Mouse (Mus musculus): ENCODE results near the gene Pofut2. TPM values are rescaled to one million over a fixed set of nuclear protein-coding genes. Genes with fewer than 3 reads are reported as not detected.

Gene Pofut2
- polyA plus RNA-seq, 1 experiment from 2014 or later = 47.3 TPM

DNA sequence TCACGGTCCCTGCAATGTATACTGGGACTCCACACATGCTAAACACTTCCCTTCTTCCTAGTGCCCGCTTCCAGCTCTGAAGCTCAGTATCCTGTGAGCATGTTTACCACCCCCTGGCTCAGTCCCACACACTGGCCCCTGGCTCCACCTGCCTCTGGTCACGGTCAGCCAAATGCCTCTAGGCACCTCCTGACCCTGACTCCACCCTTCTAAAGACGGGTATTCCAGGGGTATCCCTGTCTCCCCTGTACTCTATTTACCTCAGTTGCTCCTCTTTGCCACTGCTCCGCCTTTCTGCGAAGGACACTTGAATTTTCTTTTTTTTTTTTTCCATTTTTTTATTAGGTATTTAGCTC, 31.7 kb upstream of the Pofut2 start:
- Histone ChIP-seq H3K27me3 (replicated peaks; ENCODE audit: control insufficient read depth, insufficient read depth, low read length) (no peaks in the 10 kb centered on the region), H3K36me3 (ENCODE audit: control insufficient read depth, insufficient read depth) (no peaks in the 10 kb centered on the region), H3K27ac (ENCODE audit: low read length) (no peak overlapping the region), H3K9ac (replicated peaks; ENCODE audit: low read depth, low read length) (no peak overlapping the region), H3K4me2 (ENCODE audit: low read length) (no peak overlapping the region), H3K4me3 (replicated peaks; ENCODE audit: low read length) (no peak overlapping the region), H3K4me1 (replicated peaks; ENCODE audit: control insufficient read depth, insufficient read depth, low read length) (no peaks in the 10 kb centered on the region), H3K9me3 (ENCODE audit: control insufficient read depth, low read length) (no peaks in the 10 kb centered on the region)
- WGBS = 89% methylated on average over 6 of the region's 6 CpGs
- ATAC-seq = no peak

DNA sequence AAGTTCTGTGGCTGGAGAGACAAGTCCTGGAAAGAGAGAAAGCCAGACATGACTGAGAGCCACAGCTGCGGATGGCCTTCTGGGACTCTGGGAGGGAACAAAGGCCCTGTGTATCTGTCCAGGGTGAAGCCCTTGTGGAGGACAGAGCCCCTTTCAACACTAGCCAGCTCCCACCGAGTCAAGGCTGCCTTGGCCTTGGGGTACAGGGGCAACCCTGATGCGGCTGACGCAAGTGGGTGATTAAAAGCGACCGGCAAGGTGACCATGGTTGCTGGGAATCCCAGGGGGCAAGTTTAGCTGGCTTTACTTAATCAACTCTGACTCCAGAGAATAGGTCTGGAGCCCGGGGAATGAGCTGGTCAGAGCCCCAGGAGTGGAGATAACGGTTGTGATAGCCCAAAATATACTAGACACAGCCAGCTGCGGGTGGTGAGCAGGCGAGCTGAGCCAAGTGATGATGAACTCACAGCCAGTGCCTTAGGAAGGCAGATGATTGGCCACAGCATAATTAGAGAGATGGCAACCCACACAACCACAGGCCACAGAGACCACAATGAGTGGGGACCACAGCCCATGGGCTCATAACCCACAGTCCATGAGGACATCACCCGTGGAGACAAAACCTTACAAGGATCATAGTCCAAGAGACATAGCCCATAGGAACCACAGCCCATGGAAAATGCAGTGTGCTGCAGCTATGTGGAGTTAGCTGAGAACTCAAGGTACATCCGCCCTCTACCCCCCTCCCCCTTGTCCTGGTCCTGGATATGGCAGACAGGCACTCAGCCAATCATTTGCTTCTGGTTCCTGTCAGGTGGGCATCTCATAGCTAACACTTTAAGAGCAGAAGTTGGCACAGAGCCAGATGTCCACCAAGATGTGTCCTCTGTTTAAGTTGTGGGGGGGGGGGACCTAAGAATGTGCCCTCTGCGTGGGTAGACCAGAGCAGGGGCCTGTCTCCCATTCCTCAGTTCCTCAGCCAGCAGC, 29.1 kb upstream of the Pofut2 start:
- 80% methylated on average over 13 of the region's 13 CpGs for WGBS
- Histone ChIP-seq H3K4me1 (replicated peaks; ENCODE audit: control insufficient read depth, insufficient read depth, low read length) (no peaks in the 10 kb centered on the region), H3K27ac (ENCODE audit: low read length) (no peak overlapping the region), H3K36me3 (ENCODE audit: control insufficient read depth, insufficient read depth) (no peaks in the 10 kb centered on the region), H3K9ac (replicated peaks; ENCODE audit: low read depth, low read length) (no peak overlapping the region), H3K9me3 (ENCODE audit: control insufficient read depth, low read length) (no peaks in the 10 kb centered on the region), H3K27me3 (replicated peaks; ENCODE audit: control insufficient read depth, insufficient read depth, low read length) (no peaks in the 10 kb centered on the region), H3K4me2 (ENCODE audit: low read length) (no peak overlapping the region), H3K4me3 (replicated peaks; ENCODE audit: low read length) (no peak overlapping the region)
- ATAC-seq = no peak

DNA sequence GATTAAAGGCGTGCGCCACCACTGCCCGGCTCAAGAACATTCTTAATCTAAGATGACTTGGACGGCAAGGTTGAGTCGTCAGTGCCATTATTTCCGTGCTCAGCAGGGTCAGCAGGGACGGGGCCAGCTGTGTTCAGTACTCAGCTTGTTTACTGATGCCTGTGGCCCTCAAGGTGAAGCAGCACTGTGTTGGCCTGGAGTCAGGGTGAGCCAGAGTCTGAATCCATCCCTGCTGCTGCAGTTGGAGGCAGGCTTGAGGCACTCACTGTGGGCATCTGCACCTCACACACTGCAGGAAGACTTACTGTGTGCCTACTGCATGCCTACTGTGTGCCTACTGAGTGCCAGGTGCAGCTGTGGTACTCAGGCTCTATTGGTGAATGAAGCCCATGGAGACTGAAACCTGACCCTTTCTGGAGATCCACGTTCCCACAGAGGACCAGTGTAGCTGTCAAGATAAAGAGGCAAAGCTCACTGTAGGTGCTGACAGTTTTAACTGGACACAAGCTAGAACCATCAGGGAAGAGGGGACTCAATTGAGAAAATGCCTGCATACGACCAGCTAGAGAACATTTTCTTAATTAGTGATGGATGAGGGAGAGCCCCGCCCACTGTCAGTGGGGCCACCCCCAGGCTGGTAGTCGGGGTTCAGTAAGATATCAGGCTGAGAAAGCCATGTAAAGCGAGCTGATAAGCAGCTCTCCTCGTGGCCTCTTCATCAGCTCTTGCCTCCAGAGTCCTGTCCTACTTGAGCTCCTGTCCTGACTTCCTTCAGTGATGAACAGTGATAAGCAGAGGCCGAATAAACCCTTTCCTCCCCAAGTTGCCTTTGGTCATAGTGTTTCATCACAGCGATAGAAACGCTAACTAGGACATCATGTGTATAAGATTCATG, 26.9 kb upstream of the Pofut2 start:
- no peaks in the 10 kb centered on the region for H3K9me3 ChIP-seq (ENCODE audit: control insufficient read depth, low read length)
- H3K9ac ChIP-seq (replicated peaks; ENCODE audit: low read depth, low read length) = no peak overlapping the region
- WGBS = 79% methylated on average over 16 of the region's 16 CpGs
- ATAC-seq = no peak
- no peak overlapping the region for H3K4me3 ChIP-seq (replicated peaks; ENCODE audit: low read length)
- no peaks in the 10 kb centered on the region for H3K27me3 ChIP-seq (replicated peaks; ENCODE audit: control insufficient read depth, insufficient read depth, low read length)
- no peak overlapping the region for H3K4me2 ChIP-seq (ENCODE audit: low read length)
- no peaks in the 10 kb centered on the region for H3K36me3 ChIP-seq (ENCODE audit: control insufficient read depth, insufficient read depth)
- H3K27ac ChIP-seq (ENCODE audit: low read length) = no peak overlapping the region
- no peaks in the 10 kb centered on the region for H3K4me1 ChIP-seq (replicated peaks; ENCODE audit: control insufficient read depth, insufficient read depth, low read length)

DNA sequence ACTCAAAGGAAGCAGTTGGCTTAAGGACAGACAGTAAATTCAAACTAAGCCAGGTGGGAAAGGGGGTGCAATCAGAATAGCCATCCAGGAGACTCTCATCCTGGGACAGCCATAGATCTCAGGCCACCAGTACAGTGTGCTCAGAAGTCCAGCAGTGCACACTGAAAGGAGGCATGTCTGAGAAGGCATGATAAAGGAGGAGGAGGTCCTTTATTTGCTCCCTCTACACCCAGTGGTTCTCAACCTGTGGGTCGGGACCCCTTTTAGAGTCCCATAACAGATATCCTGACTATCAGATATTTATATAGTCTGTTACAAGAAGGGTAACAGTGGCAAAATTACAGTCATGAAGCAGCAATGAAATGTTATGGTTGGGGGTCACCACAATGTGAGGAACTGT, 25.8 kb upstream of the Pofut2 start:
- no peaks in the 10 kb centered on the region for H3K4me1 ChIP-seq (replicated peaks; ENCODE audit: control insufficient read depth, insufficient read depth, low read length)
- WGBS = 97% methylated on average over 1 of the region's 1 CpGs
- ATAC-seq = no peak
- H3K27ac ChIP-seq (ENCODE audit: low read length) = no peak overlapping the region
- H3K9ac ChIP-seq (replicated peaks; ENCODE audit: low read depth, low read length) = no peak overlapping the region
- no peak overlapping the region for H3K4me3 ChIP-seq (replicated peaks; ENCODE audit: low read length)
- no peaks in the 10 kb centered on the region for H3K27me3 ChIP-seq (replicated peaks; ENCODE audit: control insufficient read depth, insufficient read depth, low read length)
- H3K9me3 ChIP-seq (ENCODE audit: control insufficient read depth, low read length) = no peaks in the 10 kb centered on the region
- H3K4me2 ChIP-seq (ENCODE audit: low read length) = no peak overlapping the region
- no peaks in the 10 kb centered on the region for H3K36me3 ChIP-seq (ENCODE audit: control insufficient read depth, insufficient read depth)

DNA sequence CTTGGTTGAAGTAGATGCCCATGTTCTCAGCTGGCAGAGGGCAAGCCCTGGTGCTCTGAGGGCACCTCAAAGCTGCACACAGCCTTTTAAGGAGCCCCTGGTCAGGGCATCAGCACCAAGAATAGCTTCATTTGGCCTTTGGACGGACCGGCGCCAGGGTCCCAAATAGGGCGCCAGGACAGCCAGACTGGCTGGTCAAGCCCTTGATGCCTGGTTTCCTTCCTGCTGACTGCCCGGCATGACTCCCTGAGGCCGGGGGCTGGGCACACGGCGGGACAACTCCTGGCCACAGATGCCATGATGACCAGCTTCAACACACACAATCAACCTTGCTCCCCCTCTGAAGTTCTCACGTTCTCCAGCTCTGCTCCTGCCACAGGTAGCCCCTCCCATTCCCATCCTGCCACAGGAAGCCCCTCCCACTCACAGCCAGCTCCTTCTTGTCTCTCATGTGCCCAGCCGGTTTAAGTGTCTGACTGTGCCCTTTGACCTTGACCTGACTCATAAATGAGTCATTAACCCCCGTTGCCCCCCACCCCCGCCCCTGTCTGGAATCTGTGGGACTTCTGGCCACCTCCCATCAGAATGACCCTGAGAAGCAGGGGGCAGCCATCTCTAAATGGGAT, 23.9 kb upstream of the Pofut2 start:
- no peak for ATAC-seq
- H3K4me1 ChIP-seq (replicated peaks; ENCODE audit: control insufficient read depth, insufficient read depth, low read length) = no peaks in the 10 kb centered on the region
- H3K36me3 ChIP-seq (ENCODE audit: control insufficient read depth, insufficient read depth) = no peaks in the 10 kb centered on the region
- H3K4me2 ChIP-seq (ENCODE audit: low read length) = no peak overlapping the region
- H3K4me3 ChIP-seq (replicated peaks; ENCODE audit: low read length) = no peak overlapping the region
- H3K27me3 ChIP-seq (replicated peaks; ENCODE audit: control insufficient read depth, insufficient read depth, low read length) = no peaks in the 10 kb centered on the region
- H3K9me3 ChIP-seq (ENCODE audit: control insufficient read depth, low read length) = no peaks in the 10 kb centered on the region
- WGBS = 85% methylated on average over 12 of the region's 12 CpGs
- no peak overlapping the region for H3K27ac ChIP-seq (ENCODE audit: low read length)
- no peak overlapping the region for H3K9ac ChIP-seq (replicated peaks; ENCODE audit: low read depth, low read length)

DNA sequence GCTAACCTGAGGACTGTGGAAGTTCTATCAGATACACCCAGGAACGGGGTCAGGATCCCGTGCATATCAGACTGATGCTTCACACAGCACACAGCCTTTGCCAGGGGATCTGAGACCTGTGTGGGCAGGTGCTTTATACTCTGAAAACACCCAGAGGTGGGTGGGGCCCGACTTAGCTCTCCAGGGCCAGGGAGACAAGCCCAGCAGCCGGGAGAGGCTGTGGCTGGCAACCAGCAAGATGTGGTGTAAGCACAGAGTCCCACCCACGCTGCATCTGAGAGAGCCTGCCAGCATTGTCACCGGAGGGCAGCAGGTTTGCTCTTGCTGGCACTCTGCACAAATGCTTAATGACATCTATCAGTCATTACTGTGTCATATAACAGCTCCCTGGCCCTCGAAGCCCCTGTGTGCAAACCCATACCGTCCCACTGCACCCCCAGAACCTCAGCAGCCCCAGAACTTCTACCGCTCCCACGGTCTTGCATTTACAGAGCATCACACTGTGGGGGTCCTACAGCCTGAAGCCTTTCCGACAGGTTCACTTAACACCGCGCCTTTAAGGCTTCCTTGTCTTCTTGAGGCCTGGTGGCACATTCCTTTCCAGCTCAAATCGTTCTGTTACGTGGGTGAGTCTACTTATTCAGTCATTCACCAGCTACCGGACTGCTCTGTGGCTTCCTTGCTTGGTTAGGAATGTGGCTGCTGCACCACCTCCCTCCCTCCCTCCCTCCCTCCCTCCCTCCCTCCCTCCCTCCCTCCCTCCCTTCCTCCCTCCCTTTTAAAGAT, 21.0 kb upstream of the Pofut2 start:
- ATAC-seq = no peak
- Histone ChIP-seq H3K4me1 (replicated peaks; ENCODE audit: control insufficient read depth, insufficient read depth, low read length) (no peaks in the 10 kb centered on the region), H3K4me3 (replicated peaks; ENCODE audit: low read length) (no peak overlapping the region), H3K9ac (replicated peaks; ENCODE audit: low read depth, low read length) (no peak overlapping the region), H3K9me3 (ENCODE audit: control insufficient read depth, low read length) (no peaks in the 10 kb centered on the region), H3K36me3 (ENCODE audit: control insufficient read depth, insufficient read depth) (no peaks in the 10 kb centered on the region), H3K4me2 (ENCODE audit: low read length) (no peak overlapping the region), H3K27ac (ENCODE audit: low read length) (no peak overlapping the region), H3K27me3 (replicated peaks; ENCODE audit: control insufficient read depth, insufficient read depth, low read length) (no peaks in the 10 kb centered on the region)
- WGBS = 76% methylated on average over 16 of the region's 16 CpGs

DNA sequence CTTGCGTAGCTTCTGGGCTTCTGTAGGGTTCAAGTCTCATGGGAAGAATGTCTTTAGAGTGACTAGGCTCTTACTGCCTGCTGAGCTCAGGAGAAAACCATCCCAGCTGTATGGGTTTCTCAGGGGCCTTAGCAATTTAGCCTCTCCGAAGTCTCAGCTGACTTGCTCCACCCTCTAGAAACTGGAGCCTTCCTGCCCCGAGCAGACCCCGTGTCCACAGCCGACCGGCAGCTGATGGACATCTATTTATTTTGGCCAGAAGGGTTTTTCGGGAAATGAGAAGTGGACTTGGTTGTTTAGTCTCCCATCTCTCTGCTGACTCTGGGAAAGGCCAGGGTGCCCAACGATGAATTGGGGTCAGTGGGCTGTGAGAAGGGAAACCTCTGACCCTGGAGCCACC, 18.3 kb upstream of the Pofut2 start:
- no peaks in the 10 kb centered on the region for H3K9me3 ChIP-seq (ENCODE audit: control insufficient read depth, low read length)
- H3K4me1 ChIP-seq (replicated peaks; ENCODE audit: control insufficient read depth, insufficient read depth, low read length) = no peaks in the 10 kb centered on the region
- H3K27me3 ChIP-seq (replicated peaks; ENCODE audit: control insufficient read depth, insufficient read depth, low read length) = no peaks in the 10 kb centered on the region
- no peak overlapping the region for H3K4me2 ChIP-seq (ENCODE audit: low read length)
- WGBS = 91% methylated on average over 8 of the region's 8 CpGs
- H3K27ac ChIP-seq (ENCODE audit: low read length) = no peak overlapping the region
- ATAC-seq = no peak
- no peak overlapping the region for H3K9ac ChIP-seq (replicated peaks; ENCODE audit: low read depth, low read length)
- H3K4me3 ChIP-seq (replicated peaks; ENCODE audit: low read length) = no peak overlapping the region
- H3K36me3 ChIP-seq (ENCODE audit: control insufficient read depth, insufficient read depth) = no peaks in the 10 kb centered on the region

DNA sequence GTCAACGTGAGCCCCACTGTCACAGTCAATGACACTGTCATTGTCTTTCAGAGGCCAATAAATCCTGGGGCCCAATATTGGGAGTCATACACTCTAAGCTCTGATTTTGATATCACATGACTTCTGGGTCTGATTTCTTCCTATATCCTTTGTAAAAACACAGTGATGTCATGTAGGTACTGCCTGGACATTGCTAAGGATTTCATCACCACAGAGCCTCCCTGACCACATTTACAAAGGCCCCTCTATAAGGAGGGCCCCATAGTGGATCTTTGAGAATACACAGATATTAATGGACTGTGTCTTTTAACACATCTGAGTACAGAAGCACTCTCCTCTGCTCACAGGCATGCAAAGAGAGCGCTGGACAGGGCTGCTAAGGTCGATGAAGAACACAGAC, 16.6 kb upstream of the Pofut2 start:
- Histone ChIP-seq H3K9ac (replicated peaks; ENCODE audit: low read depth, low read length) (no peak overlapping the region), H3K36me3 (ENCODE audit: control insufficient read depth, insufficient read depth) (no peaks in the 10 kb centered on the region), H3K27ac (ENCODE audit: low read length) (no peak overlapping the region), H3K27me3 (replicated peaks; ENCODE audit: control insufficient read depth, insufficient read depth, low read length) (no peaks in the 10 kb centered on the region), H3K4me2 (ENCODE audit: low read length) (no peak overlapping the region), H3K4me1 (replicated peaks; ENCODE audit: control insufficient read depth, insufficient read depth, low read length) (no peaks in the 10 kb centered on the region), H3K9me3 (ENCODE audit: control insufficient read depth, low read length) (no peaks in the 10 kb centered on the region), H3K4me3 (replicated peaks; ENCODE audit: low read length) (no peak overlapping the region)
- no peak for ATAC-seq
- 87% methylated on average over 3 of the region's 3 CpGs for WGBS

Measured in forebrain, embryonic 16.5 days (tissue).